Mouse (Mus musculus) neutrophil, adult 5-6 weeks (primary cell): ENCODE data around the gene Dlk1. TPM values are rescaled to one million over a fixed set of nuclear protein-coding genes. Genes with fewer than 3 reads are reported as not detected.

ENCODE experiments used
- ATAC-seq: fragments of 151-379, 151-347 bp; 2 replicates; pipeline ENCODE4 v1.8.0; 2017; ENCODE audit warnings: mild to moderate bottlenecking, moderate TSS enrichment; ENCODE audit not compliant: insufficient number of reproducible peaks, poor library complexity, low FRiP score, severe bottlenecking; ENCODE audit errors: extremely low read depth
- total RNA-seq: library from RNA; stranded (forward); fragments of 200-1000 nt; gene quantifications from 2 replicates; pipeline ENCODE4 v1.2.3, GENCODE M21; 2017

Gene Dlk1
- not detected in 2 replicates for total RNA-seq

- no peak for ATAC-seq
Measured at GRCm38 (mm10) chr12:109452592-109452991, at the start of gene Dlk1. Gene Dlk1 (plus strand): TSS chr12:109452823.

- no peak for ATAC-seq
Measured at GRCm38 (mm10) chr12:109402943-109403342, 49.7 kb upstream of the Dlk1 start.

GRCm38 (mm10) chr12:109403752-109404151 is 48.9 kb upstream of the Dlk1 start:
- ATAC-seq, result no peak

GRCm38 (mm10) chr12:109406018-109406417 is 46.6 kb upstream of the Dlk1 start:
- ATAC-seq, result no peak

- ATAC-seq, result no peak
Measured at GRCm38 (mm10) chr12:109410723-109411122, 41.9 kb upstream of the Dlk1 start.

GRCm38 (mm10) chr12:109411172-109412070 is 41.2 kb upstream of the Dlk1 start:
- ATAC-seq, result no peak

GRCm38 (mm10) chr12:109412071-109412440 is 40.6 kb upstream of the Dlk1 start:
- ATAC-seq, result no peak

GRCm38 (mm10) chr12:109412675-109413074 is 39.9 kb upstream of the Dlk1 start:
- no peak for ATAC-seq

- ATAC-seq, result no peak
Measured at GRCm38 (mm10) chr12:109413321-109413720, 39.3 kb upstream of the Dlk1 start.

- no peak for ATAC-seq
Measured at GRCm38 (mm10) chr12:109416681-109417080, 35.9 kb upstream of the Dlk1 start.

- ATAC-seq, result no peak
Measured at GRCm38 (mm10) chr12:109417476-109418201, 35.0 kb upstream of the Dlk1 start.

- ATAC-seq, result no peak
Measured at GRCm38 (mm10) chr12:109420006-109420405, 32.6 kb upstream of the Dlk1 start.

- ATAC-seq, result no peak
Measured at GRCm38 (mm10) chr12:109423163-109423562, 29.5 kb upstream of the Dlk1 start.

- ATAC-seq, result no peak
Measured at GRCm38 (mm10) chr12:109423716-109424429, 28.8 kb upstream of the Dlk1 start.

GRCm38 (mm10) chr12:109424753-109425332 is 27.8 kb upstream of the Dlk1 start:
- no peak for ATAC-seq

GRCm38 (mm10) chr12:109425982-109426381 is 26.6 kb upstream of the Dlk1 start:
- no peak for ATAC-seq

- ATAC-seq, result no peak
Measured at GRCm38 (mm10) chr12:109432475-109433130, 20.0 kb upstream of the Dlk1 start.

GRCm38 (mm10) chr12:109436367-109436807 is 16.2 kb upstream of the Dlk1 start:
- no peak for ATAC-seq

- no peak for ATAC-seq
Measured at GRCm38 (mm10) chr12:109436852-109437251, 15.8 kb upstream of the Dlk1 start.
